Mouse (Mus musculus) small intestine, adult 2 months (tissue): ENCODE results near the gene Crocc2. TPM values are rescaled to one million over a fixed set of nuclear protein-coding genes. Genes with fewer than 3 reads are reported as not detected.

ENCODE experiments used
- H3K27ac ChIP-seq: fragments of 200-500 bp; 2 replicates; pipeline ENCODE4 v1.5.1; 2012; ENCODE audit warnings: low read depth, low read length, control low read depth, inconsistent platforms; ENCODE audit not compliant: insufficient read depth
- H3K27me3 ChIP-seq: fragments of 200-500 bp; 2 replicates; pipeline ENCODE4 v1.6.1; 2012; ENCODE audit warnings: mild to moderate bottlenecking, moderate library complexity, low read length, inconsistent platforms; ENCODE audit not compliant: control insufficient read depth, insufficient read depth
- H3K36me3 ChIP-seq: fragments of 200-500 bp; 2 replicates; pipeline ENCODE4 v1.6.1; 2012; ENCODE audit warnings: mild to moderate bottlenecking, low read length, control low read depth, inconsistent platforms; ENCODE audit not compliant: control insufficient read depth, insufficient read depth
- H3K4me1 ChIP-seq: fragments of 200-500 bp; 2 replicates; pipeline ENCODE4 v1.6.1; 2012; ENCODE audit warnings: low read length, inconsistent platforms, mixed read lengths; ENCODE audit not compliant: control insufficient read depth, insufficient read depth, insufficient read length
- H3K4me3 ChIP-seq: fragments of 200-500 bp; 2 replicates; pipeline ENCODE4 v1.5.1; 2012; ENCODE audit warnings: low read depth, mild to moderate bottlenecking, control low read depth, inconsistent platforms, low read length, moderate library complexity
- CTCF ChIP-seq: fragments of 200-500 bp; IDR thresholded peaks from 2 replicates; pipeline ENCODE4 v1.5.1; 2012; ENCODE audit warnings: low read depth, mild to moderate bottlenecking, control low read depth, inconsistent platforms, low read length, moderate library complexity, mixed read lengths; ENCODE audit not compliant: insufficient replicate concordance, insufficient read length; ENCODE audit errors: extremely low read depth
- POLR2A ChIP-seq: fragments of 200-500 bp; IDR thresholded peaks from 2 replicates; pipeline ENCODE4 v1.6.1; 2012; ENCODE audit warnings: low read depth, mild to moderate bottlenecking, control low read depth, inconsistent platforms, low read length, moderate library complexity
- WGBS: fragments of 180-500 bp; shearing (Covaris S2); methylation state at CpG from one replicate; pipeline ENCODE4 v1.1.7; 2018; 5-methylcytosine and 5-hydroxymethylcytosine counted together
- polyA plus RNA-seq: library from polyadenylated mRNA; depleted of rRNA; stranded (reverse); fragments of >200 nt; gene quantifications from 2 replicates; pipeline ENCODE4 v1.2.3, GENCODE M21; 2012

The Crocc2 gene
- polyA plus RNA-seq, 1 experiment: not detected

DNA sequence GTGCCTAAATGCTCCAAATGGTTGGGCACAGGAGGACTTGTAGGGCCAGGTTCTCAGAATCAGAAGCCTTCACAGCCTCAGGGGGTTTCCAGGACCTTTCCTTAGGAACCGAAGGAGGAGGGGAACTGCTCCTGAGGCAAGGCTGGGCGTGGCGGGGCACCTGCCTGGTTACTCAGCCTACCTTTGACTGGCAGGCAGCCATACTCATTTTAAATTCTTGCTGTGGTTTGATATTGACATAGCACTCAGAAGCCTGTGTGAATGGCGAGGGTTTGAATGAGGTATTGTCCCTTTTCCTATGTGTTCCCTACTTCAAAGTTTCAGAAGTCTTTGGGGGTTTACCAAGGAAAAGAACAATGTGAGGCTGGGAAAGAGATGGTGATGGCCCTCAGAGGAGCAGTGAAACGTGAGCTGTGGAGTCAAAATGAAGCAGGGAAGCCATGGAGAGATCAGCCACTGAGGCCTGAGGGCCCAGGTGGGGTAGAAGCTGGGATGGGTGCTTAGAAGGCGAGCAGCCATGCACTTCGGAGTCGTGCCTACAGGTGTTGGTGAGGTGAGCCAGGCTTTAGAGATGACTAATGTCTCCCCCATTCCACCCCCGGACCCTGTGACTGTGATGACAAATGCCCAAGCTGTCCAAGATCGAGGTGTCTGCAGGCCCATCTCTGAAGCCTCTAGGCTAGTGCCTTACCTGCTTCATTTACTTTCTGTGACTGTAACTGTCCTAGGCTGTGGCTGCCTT, 38.1 kb upstream of the Crocc2 start:
- Histone ChIP-seq H3K36me3 (no peaks in the 10 kb centered on the region), H3K4me1 (peaks cover 13% of the 10 kb centered on the region), H3K27ac (no peak overlapping the region), H3K4me3 (no peak overlapping the region), H3K27me3 (no peaks in the 10 kb centered on the region)
- TF ChIP-seq POLR2A: no peak
- TF ChIP-seq CTCF: no peak
- 40% methylated on average over 10 of the region's 10 CpGs for WGBS

DNA sequence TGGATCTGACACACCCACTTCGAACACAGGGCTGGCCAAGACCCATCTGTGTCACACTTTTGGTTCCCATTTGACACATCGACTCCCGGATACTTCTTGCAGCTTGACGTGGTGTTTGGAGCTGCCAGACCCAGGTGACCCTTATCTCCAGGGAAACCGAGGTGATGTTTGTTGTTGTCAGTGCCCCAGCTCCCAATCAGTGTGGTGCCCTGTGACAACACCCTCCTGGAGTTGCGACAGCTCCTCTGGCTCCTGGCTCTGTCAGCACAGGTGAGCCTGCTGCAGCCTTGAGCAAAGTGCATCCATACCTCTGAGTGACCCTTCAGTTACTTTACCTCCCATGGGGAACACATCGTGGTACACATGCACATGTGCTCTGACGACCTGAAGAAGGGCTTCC, 35.8 kb upstream of the Crocc2 start:
- Histone ChIP-seq H3K4me3 (no peak overlapping the region), H3K4me1 (peaks cover 13% of the 10 kb centered on the region), H3K27me3 (no peaks in the 10 kb centered on the region), H3K27ac (no peak overlapping the region), H3K36me3 (no peaks in the 10 kb centered on the region)
- no peak for TF ChIP-seq POLR2A
- TF ChIP-seq CTCF: no peak
- WGBS: 30% methylated on average over 8 of the region's 8 CpGs

DNA sequence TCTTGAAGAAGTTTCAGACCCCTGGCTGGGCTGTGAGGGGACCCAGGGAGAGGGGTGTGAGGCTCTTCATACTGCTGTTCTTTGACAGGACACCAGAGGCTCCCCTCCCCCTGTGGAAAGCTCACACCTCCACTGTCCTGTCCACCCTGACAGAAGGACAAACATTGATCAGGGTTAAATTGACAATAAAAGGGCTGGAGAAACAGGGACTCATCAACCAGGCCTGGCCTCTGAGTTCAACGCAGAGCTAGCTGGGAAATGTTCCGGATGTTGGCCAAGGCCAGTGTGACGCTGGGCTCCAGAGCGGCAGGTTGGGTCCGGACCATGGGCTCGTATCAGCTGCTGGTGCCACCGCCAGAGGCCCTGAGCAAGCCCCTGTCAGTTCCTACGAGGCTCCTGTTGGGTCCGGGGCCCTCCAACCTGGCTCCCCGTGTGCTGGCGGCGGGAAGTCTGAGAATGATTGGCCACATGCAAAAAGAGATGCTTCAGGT, 33.4 kb upstream of the Crocc2 start, which contains the start of gene Agxt:
TSS of gene Agxt (plus strand) at position 205 of the 491 bp plus-strand sequence.
- H3K36me3 ChIP-seq: no peaks in the 10 kb centered on the region
- TF ChIP-seq CTCF: no peak
- TF ChIP-seq POLR2A: no peak
- H3K4me1 ChIP-seq: peaks cover 15% of the 10 kb centered on the region
- no peak within 1 kb of the TSS for H3K27ac ChIP-seq
- WGBS: 90% methylated on average over 12 of the region's 12 CpGs
- H3K27me3 ChIP-seq: no peaks in the 10 kb centered on the region
- H3K4me3 ChIP-seq: no peak within 1 kb of the TSS

DNA sequence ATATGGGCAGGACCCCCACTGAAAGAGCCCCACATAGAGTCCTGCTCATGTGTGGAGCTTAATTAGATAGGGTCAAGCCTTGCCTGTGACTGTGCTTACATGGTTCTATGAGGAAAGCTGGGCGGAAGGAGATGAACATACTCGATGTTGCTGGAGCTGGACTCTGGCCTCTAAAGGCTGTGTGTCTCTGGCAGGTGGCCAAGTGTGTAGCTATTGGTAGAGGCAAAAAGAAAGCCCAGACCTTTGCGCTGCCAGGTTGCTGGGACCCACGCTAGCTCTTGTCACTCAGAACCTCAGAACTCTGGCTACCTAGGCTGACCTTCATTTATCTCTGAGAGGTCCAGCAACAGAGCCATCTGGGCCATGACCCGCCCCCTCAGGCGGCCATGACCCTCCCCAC, 30.0 kb upstream of the Crocc2 start:
- peak overlapping the region; percentile 21 for H3K27ac ChIP-seq
- H3K4me3 ChIP-seq: no peak overlapping the region
- 28% methylated on average over 6 of the region's 6 CpGs for WGBS
- H3K4me1 ChIP-seq: peaks cover 10% of the 10 kb centered on the region; the same call in 1 of the 2 replicates
- H3K36me3 ChIP-seq: no peaks in the 10 kb centered on the region
- no peaks in the 10 kb centered on the region for H3K27me3 ChIP-seq
- no peak for TF ChIP-seq CTCF
- TF ChIP-seq POLR2A: 0 out of 2 replicates have a peak, but pooled peaks have one; percentile 6

DNA sequence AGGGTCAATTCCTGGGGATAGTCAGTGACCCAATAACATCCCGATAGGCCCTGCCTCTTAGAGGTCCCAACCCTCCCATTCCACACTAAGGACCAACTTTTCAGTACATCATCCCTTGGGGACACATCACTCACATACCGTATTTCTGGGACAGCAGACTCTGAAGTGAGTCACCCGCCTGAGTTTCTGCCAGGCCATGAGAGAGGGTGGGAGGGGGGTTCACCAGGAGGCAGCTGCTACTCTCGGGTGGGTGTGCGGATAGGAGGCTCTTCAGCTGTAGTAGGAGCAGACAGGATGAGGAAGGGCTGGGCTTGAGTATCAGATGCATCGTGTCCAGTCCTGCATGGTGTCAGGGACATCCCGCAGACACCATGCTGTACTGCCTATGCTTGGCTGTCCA, 28.8 kb upstream of the Crocc2 start:
- Histone ChIP-seq H3K27ac (no peak overlapping the region), H3K4me1 (peaks cover 10% of the 10 kb centered on the region; the same call in 1 of the 2 replicates), H3K27me3 (no peaks in the 10 kb centered on the region), H3K4me3 (no peak overlapping the region), H3K36me3 (no peaks in the 10 kb centered on the region)
- TF ChIP-seq CTCF: no peak
- TF ChIP-seq POLR2A: no peak
- 71% methylated on average over 7 of the region's 7 CpGs for WGBS

DNA sequence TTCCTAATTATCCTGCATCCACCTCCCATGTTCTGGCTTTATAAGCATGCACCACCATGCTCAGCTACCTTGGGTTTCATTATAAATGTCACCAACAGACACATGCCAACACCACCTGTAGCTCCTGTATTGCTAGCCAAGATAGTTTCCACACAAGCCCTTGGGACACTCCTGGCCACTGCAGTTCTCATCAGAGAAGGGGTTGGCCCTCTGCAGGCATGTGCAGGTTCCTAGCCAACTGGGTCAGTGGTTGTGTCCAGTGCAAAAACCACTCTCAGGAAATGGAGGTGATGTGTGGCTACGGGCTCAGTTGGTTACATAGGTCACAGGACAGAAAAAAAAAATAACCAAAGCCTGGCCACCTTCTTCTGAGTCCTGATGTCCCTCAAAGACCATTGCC, 25.7 kb upstream of the Crocc2 start:
- Histone ChIP-seq H3K4me3 (no peak overlapping the region), H3K27me3 (no peaks in the 10 kb centered on the region), H3K4me1 (peaks cover 9% of the 10 kb centered on the region; the same call in 1 of the 2 replicates), H3K36me3 (no peaks in the 10 kb centered on the region), H3K27ac (no peak overlapping the region)
- TF ChIP-seq POLR2A: no peak
- TF ChIP-seq CTCF: no peak
- 86% methylated on average over 1 of the region's 1 CpGs for WGBS

DNA sequence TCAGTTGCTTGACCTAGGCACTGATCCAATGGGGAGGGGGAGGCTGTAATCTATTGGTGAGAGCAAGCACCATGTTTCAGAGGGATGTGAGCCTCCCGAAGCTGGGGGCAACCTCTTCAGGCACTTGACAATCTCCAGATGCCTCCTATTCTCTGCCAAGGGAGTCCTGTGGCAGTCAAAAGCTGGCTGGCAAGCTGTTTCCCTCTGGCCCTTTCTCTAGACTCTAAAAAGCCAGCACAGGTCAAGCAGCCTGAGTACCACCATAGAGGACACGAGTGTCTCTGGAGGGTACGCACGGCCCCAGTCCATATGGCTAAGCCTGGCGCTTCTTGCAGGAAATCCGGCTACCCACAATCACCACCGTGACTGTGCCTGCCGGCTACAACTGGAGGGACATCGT, 24.3 kb upstream of the Crocc2 start:
- Histone ChIP-seq H3K4me1 (no peaks in the 10 kb centered on the region), H3K27me3 (no peaks in the 10 kb centered on the region), H3K27ac (no peak overlapping the region), H3K4me3 (no peak overlapping the region), H3K36me3 (no peaks in the 10 kb centered on the region)
- 79% methylated on average over 9 of the region's 9 CpGs for WGBS
- no peak for TF ChIP-seq POLR2A
